Mouse (Mus musculus) layer of hippocampus, adult 9-10 months (tissue): ENCODE measurements at regions not wholly inside any gene's neighbourhood (a gene's known extent, or its start where the extent isn't known, plus 50 kb on each side); places are given as distances from the start of the nearest gene placed in this dataset.
A peak's percentile ranks its signal among the peaks of the same experiment; 100 is the strongest.

Experiments used
- DNase-seq: peaks from one replicate; pipeline ENCODE4 v3.0.0; 2022; ENCODE audit warnings: low spot score

GRCm38 (mm10) chr7:68858471-68859210 is 109.6 kb upstream of the Arrdc4 start:
- peak; percentile 13 for DNase-seq

- peak; percentile 64 for DNase-seq
These were observed 103.0 kb upstream of the Arrdc4 start for GRCm38 (mm10) chr7:68851981-68852575.

- DNase-seq = no peak
These were observed 95.6 kb upstream of the Arrdc4 start for GRCm38 (mm10) chr7:68844606-68845005.

GRCm38 (mm10) chr7:68843374-68843773 is 94.3 kb upstream of the Arrdc4 start:
- no peak for DNase-seq

GRCm38 (mm10) chr7:68833977-68834791 is 85.1 kb upstream of the Arrdc4 start:
- DNase-seq = peak; percentile 37

- peak; percentile 42 for DNase-seq
These were observed 84.5 kb upstream of the Arrdc4 start for GRCm38 (mm10) chr7:68833517-68833916.

GRCm38 (mm10) chr7:68829861-68830260 is 80.8 kb upstream of the Arrdc4 start:
- peak; percentile 80 for DNase-seq

- no peak for DNase-seq
These were observed 75.4 kb upstream of the Arrdc4 start for GRCm38 (mm10) chr7:68824399-68824798.

- DNase-seq = no peak
These were observed 74.6 kb upstream of the Arrdc4 start for GRCm38 (mm10) chr7:68823646-68824045.

- peak; percentile 49 for DNase-seq
These were observed 74.1 kb upstream of the Arrdc4 start for GRCm38 (mm10) chr7:68823189-68823588.

GRCm38 (mm10) chr7:68814823-68815666 is 66.0 kb upstream of the Arrdc4 start:
- DNase-seq = no peak

GRCm38 (mm10) chr7:68809782-68810181 is 60.7 kb upstream of the Arrdc4 start:
- DNase-seq = no peak
